Mouse (Mus musculus) limb, embryonic 14.5 days (tissue): ENCODE results near the gene Copz1. TPM values are rescaled to one million over a fixed set of nuclear protein-coding genes. Genes with fewer than 3 reads are reported as not detected.

Experiments used
- ATAC-seq: fragments of 200-750 bp; cut with Nextera tagmentation; 2 replicates; pipeline ENCODE4 v1.8.0; 2017; ENCODE audit warnings: low read depth, moderate number of reproducible peaks, moderate TSS enrichment; ENCODE audit not compliant: low FRiP score
- DNase-seq: peaks from one replicate; pipeline ENCODE4 v3.0.0-alpha.2; 2015; ENCODE audit warnings: low spot score
- H3K27ac ChIP-seq: fragments of 300-500 bp; sonication (generic); replicated peaks from 2 replicates; pipeline ENCODE4 v1.5.1; 2014; ENCODE audit warnings: low read depth, mild to moderate bottlenecking, low read length, moderate library complexity, mixed read lengths
- H3K27me3 ChIP-seq: fragments of 300-500 bp; sonication (generic); 2 replicates; pipeline ENCODE4 v1.6.1; 2014; ENCODE audit warnings: low read length, mixed read lengths; ENCODE audit not compliant: control insufficient read depth, insufficient read depth
- H3K36me3 ChIP-seq: fragments of 300-500 bp; sonication (generic); 2 replicates; pipeline ENCODE4 v1.6.1; 2014; ENCODE audit warnings: mild to moderate bottlenecking, low read length, moderate library complexity, mixed read lengths; ENCODE audit not compliant: control insufficient read depth, insufficient read depth
- H3K4me1 ChIP-seq: fragments of 300-500 bp; sonication (generic); 2 replicates; pipeline ENCODE4 v1.6.1; 2014; ENCODE audit warnings: antibody characterized with exemption, low read length, mixed read lengths; ENCODE audit not compliant: control insufficient read depth, insufficient read depth
- H3K4me2 ChIP-seq: fragments of 300-500 bp; sonication (generic); replicated peaks from 2 replicates; pipeline ENCODE4 v1.6.1; 2014; ENCODE audit warnings: low read depth, mild to moderate bottlenecking, low read length, moderate library complexity; ENCODE audit not compliant: severe bottlenecking
- H3K4me3 ChIP-seq: fragments of 300-500 bp; sonication (generic); replicated peaks from 2 replicates; pipeline ENCODE4 v1.5.1; 2014; ENCODE audit warnings: low read length
- H3K9ac ChIP-seq: fragments of 300-500 bp; sonication (generic); 2 replicates; pipeline ENCODE4 v1.6.1; 2014; ENCODE audit warnings: mild to moderate bottlenecking, low read depth, low read length, moderate library complexity; ENCODE audit not compliant: severe bottlenecking
- H3K9me3 ChIP-seq: fragments of 300-500 bp; sonication (generic); 2 replicates; pipeline ENCODE4 v1.6.1; 2016; ENCODE audit warnings: low read length; ENCODE audit not compliant: control insufficient read depth
- POLR2A ChIP-seq: fragments of 200-500 bp; IDR thresholded peaks from 2 replicates; pipeline ENCODE4 v1.8.0; 2012; ENCODE audit warnings: inconsistent platforms, mild to moderate bottlenecking, moderate library complexity, borderline replicate concordance; ENCODE audit not compliant: insufficient read depth, insufficient read length; ENCODE audit errors: extremely low read depth
- WGBS: fragments of 180-500 bp; shearing (Covaris S2); extraction: QIAGEN DNeasy Blood & Tissue Kit; methylation state at CpG from one replicate; pipeline ENCODE4 v1.1.7; 2014; 5-methylcytosine and 5-hydroxymethylcytosine counted together
- polyA plus RNA-seq, 2 experiments: library from polyadenylated mRNA; depleted of rRNA in 1 of 2; stranded (reverse) in 1 of 2; unstranded in 1 of 2; fragments of >200 nt; fragmentation: Nextera tagmentation in 1 of 2; extraction: Ambion mirVana in 1 of 2; gene quantifications; 2 replicates each; pipeline versions ENCODE4 v1.2.1 to v1.2.3; 2012 to 2014

Copz1 gene
- polyA plus RNA-seq, 2 experiments: 200 to 292 TPM

DNA sequence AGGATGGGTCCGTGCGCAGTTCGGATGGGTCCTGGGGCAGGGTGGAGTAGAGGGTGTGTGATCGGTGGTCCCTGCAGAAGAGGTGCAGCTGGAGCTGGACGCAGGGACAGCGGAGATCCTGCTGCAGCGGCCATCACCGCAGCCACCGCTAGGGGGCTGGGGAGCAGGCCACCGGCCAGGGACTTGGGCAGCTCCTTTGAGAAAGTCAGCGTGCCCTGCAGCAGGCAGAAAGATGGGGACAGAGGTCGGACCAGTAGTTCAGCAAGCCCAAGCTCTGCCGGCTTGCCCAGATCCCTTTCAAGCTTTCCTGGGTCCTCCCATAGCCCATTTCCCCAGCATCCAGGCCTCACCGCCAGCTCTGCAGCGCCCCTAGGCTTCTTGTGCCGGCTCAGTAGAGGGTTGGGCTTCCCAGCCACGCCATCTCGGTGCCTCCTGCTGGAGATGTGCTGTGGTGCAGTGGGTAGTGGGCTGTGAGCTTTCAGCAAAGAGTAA is 42.5 kb downstream of the Copz1 start:
- H3K9ac ChIP-seq: peak overlapping the region; percentile 34; the same call in 1 of the 2 replicates
- no peak for TF ChIP-seq POLR2A
- peak; percentile 59 for DNase-seq

DNA sequence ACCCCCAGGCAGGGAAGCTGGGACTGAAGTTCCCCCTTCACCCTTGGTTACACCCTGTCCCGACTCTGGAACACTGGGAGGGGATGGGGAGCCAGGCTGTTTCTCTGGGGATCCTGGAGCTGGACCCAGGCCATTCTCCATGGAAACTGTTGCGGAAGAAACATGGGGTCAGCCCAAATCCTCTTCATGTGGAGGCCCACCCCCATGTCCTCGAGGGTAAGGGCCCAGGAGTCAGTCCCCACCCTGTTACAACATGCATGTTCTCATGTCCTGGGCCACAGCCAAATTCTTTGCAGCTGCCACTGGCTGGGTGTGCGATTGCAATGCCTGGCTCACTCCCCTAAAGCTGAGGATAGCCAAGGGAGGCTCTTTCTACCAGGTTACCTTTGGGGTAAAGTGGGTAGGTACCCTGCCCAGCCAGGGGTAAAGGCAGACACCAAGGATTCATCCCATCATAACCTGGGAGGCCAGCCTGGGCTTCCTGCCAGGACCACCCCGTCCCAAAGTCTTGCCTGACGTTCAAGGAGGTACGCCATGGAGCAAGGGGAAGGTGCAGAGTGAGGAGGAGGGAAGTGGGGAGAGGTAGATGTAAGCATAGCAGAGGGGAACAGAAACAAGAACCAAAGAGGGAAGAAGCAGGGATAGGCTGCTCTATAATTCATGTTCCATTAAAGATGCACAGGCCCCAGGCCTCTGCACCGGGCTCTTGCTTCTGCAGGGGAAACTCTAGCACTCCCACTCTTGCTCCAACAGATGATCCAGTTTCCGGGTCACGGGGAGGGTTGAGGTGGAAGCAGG is 43.7 kb downstream of the Copz1 start:
- no peaks in the 10 kb centered on the region for H3K9me3 ChIP-seq
- no peak for ATAC-seq
- no peak overlapping the region for H3K4me3 ChIP-seq
- H3K4me2 ChIP-seq: no peak overlapping the region
- H3K27me3 ChIP-seq: no peaks in the 10 kb centered on the region
- no peak overlapping the region for H3K27ac ChIP-seq
- peaks cover 50% of the 10 kb centered on the region for H3K36me3 ChIP-seq
- peaks cover 26% of the 10 kb centered on the region for H3K4me1 ChIP-seq
- TF ChIP-seq POLR2A: no peak
- peak; percentile 50 for DNase-seq
- H3K9ac ChIP-seq: no peak overlapping the region
- 67% methylated on average over 10 of the region's 10 CpGs for WGBS

More for the DNA sequence above, 42.5 kb downstream of the Copz1 start:
- no peak overlapping the region for H3K27ac ChIP-seq
- peak overlapping the region; percentile 50 for H3K4me2 ChIP-seq
- WGBS: 6% methylated on average over 15 of the region's 18 CpGs
- peaks cover 47% of the 10 kb centered on the region for H3K36me3 ChIP-seq
- H3K4me1 ChIP-seq: peaks cover 25% of the 10 kb centered on the region
- no peaks in the 10 kb centered on the region for H3K9me3 ChIP-seq
- peak overlapping the region; percentile 22 for H3K4me3 ChIP-seq
- ATAC-seq: peak; percentile 73
- H3K27me3 ChIP-seq: no peaks in the 10 kb centered on the region

DNA sequence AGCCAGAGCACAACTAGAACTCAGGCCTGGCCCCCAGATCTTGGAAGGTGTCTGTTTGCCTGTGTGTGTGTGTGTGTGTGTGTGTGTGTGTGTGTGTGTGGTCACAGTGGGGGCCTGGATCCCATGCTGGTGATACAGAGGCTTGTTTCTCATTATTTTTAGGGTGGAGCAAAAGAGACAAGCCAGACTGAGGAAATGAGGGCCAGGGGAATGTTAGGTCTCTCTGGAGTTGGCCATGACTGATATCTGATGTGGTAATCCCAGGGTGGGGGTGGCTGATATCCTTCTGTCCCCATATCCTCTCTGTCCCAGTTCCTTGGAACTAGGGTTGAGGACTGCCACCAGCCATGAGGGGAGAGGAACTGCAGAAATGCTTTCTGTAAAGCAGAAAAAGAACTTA is 44.6 kb downstream of the Copz1 start:
- Histone ChIP-seq H3K4me2 (no peak overlapping the region), H3K9ac (no peak overlapping the region), H3K4me3 (no peak overlapping the region), H3K9me3 (no peaks in the 10 kb centered on the region), H3K27me3 (no peaks in the 10 kb centered on the region), H3K36me3 (peaks cover 50% of the 10 kb centered on the region), H3K27ac (no peak overlapping the region), H3K4me1 (peaks cover 35% of the 10 kb centered on the region)
- TF ChIP-seq POLR2A: no peak
- ATAC-seq: no peak
- no peak for DNase-seq

DNA sequence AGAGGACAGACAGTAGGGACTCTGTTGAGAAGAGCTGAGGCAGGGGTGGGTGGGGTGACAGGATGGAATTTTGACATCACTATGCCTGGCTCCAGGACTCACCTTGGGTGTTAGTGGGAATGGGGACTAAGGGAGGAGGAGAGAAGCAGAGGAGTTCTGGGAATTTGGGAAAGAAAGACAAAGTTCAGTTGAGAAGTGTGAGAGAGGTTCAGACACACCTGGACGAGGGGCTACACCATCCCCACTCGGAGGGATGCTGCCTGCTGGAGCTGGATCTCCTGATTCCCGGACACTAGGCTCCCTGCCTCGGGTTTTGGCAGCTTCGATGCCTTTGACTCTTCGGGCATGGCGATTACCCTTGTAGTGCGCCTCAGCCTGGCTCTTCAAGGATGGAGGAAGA is 45.2 kb downstream of the Copz1 start:
- no peak overlapping the region for H3K4me2 ChIP-seq
- no peak overlapping the region for H3K27ac ChIP-seq
- H3K4me1 ChIP-seq: peaks cover 42% of the 10 kb centered on the region
- 95% methylated on average over 8 of the region's 8 CpGs for WGBS
- ATAC-seq (no peak), DNase-seq (no peak)
- no peak overlapping the region for H3K4me3 ChIP-seq
- H3K27me3 ChIP-seq: no peaks in the 10 kb centered on the region
- no peak overlapping the region for H3K9ac ChIP-seq
- no peak for TF ChIP-seq POLR2A
- no peaks in the 10 kb centered on the region for H3K9me3 ChIP-seq
- H3K36me3 ChIP-seq: peaks cover 50% of the 10 kb centered on the region

DNA sequence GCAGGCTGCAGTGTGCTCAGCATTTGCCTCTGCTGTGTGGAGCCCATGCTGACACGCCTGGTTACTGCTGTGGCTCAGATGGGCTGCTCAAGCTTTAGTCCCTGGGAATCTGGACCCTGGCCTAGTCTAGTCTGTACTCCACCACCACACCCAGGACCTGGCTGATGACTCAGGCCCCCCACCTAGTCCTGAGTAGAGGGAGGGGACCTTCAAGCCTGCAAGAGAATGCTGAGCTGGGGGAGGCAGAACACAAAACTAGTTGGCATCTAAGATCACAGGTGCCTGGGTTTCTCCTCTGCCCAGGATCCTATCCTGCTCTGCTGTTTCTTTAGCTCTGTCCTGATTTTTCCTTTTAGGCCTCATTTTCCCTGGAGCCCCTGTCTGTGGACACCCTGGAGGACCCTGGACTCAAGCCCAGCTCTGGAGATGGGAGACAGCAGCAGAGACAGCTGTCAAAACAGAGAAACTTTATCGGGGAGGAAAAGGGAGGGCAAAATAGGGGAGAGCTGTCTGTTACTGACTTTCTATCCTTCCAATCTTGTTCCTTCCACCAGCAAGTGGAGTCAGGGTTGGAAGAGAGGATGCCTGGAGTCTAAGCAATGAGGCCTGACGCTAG is 45.8 kb downstream of the Copz1 start:
- H3K27me3 ChIP-seq: no peaks in the 10 kb centered on the region
- H3K9me3 ChIP-seq: no peaks in the 10 kb centered on the region
- no peak overlapping the region for H3K9ac ChIP-seq
- H3K27ac ChIP-seq: no peak overlapping the region
- ATAC-seq (no peak), DNase-seq (no peak)
- no peak for TF ChIP-seq POLR2A
- H3K4me1 ChIP-seq: peaks cover 43% of the 10 kb centered on the region
- 85% methylated on average over 3 of the region's 3 CpGs for WGBS
- no peak overlapping the region for H3K4me2 ChIP-seq
- peaks cover 50% of the 10 kb centered on the region for H3K36me3 ChIP-seq
- no peak overlapping the region for H3K4me3 ChIP-seq
